Mouse (Mus musculus): Measurements from ENCODE around the gene Col18a1.

Col18a1 gene

DNA sequence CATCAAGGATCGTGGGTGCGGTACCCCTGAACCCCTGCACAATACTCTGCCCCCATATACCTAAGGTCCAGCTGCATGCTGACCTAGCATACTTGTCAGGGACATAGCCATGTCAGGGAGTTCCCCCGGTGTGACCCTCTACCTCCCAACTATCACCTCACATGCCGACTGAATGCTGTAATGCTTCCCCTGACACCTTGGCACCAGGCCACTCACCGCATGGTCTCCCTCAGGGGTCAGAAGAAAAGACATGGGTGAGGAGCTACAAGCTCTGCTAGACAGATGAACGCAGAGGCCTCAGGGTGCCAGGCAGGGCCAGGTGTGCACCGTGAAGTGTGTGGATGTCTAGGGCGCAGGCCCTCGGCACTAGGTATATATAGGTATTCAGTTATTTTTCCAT, 56.3 kb downstream of the Col18a1 start:
- no peak for DNase-seq (ENCODE audit: low spot score)

- DNase-seq (ENCODE audit: low spot score) = no peak
These were observed 58.2 kb downstream of the Col18a1 start for GRCm38 (mm10) chr10:77108106-77108505.

- DNase-seq (ENCODE audit: low spot score) = no peak
These were observed 62.0 kb downstream of the Col18a1 start for GRCm38 (mm10) chr10:77104327-77104726.

DNA sequence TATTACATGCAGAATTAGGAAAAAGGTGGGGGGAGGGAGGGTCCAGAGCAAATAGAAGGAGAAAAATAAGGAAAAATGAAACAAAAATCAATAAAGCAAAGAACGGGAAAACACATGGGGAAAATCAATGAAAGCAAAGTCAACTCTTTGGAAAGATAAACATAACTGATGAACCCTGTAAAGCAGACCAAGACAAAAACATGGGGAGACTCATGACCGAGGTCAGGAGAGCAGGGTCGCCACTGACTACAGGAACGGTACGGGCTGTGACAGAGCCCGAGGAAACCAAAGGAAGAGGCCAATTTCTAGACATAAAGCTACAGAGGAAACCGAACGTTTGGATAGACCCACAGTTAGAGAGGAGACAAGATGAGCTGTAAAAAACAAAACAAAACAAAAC, 62.7 kb downstream of the Col18a1 start:
- DNase-seq (ENCODE audit: low spot score) = no peak

DNA sequence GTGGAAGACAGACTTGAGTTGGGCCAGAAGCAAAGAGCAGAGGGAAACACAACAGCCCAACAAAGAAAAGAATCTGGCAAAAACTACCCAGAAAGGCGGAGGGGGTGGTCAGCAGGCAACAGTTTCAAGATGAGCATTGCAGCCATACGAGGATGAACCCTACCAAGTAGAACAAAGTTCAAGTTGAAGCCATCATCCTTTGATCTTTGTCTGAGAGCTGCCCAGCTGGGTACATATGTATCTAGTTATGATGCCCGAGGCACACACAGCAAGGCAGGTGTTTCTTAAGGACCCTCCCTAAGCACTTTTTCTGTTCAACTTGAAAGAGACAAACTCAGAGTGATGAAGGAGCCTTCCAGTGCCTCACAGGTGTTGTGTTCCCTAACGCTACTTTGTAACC, 66.6 kb downstream of the Col18a1 start:
- no peak for DNase-seq (ENCODE audit: low spot score)

GRCm38 (mm10) chr10:77098619-77099018, 67.7 kb downstream of the Col18a1 start:
- DNase-seq (ENCODE audit: low spot score) = no peak

DNA sequence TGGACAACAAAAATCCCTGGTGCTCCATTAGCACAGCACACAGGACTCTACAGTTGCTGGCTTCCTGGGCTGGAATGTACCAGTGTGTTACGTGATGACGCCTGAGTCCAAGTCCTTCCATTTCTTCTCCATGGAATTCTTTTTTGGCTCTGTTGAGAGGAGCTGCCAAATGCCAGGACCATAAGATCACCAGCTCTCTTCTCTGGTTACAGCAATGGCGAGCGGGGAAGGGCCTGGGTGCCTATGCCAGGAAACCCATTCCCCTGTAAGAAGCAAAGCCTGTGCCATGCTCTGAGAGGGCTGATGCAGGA, 68.5 kb downstream of the Col18a1 start:
- no peak for DNase-seq (ENCODE audit: low spot score)

- no peak for DNase-seq (ENCODE audit: low spot score)
These were observed 69.1 kb downstream of the Col18a1 start for GRCm38 (mm10) chr10:77097006-77097889.

DNA sequence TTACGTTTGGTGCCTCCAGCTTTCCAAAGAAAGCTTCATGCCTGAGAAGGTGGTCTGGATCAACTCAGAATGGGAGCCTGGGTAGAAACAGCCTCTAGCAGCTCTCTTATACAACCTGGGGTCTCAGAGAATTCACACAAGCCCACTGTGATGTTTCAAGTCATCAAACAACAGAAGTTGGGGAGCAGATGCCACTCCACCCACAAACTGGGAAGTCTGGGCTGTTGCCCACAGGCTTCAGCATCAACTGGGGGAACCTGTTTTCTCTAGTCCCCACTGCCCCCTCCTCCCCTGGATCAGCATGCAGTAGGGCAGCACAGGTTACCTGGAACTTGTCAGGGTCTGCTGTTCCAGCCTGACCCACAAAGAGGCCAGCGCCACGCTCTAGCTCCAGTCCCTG, 70.7 kb downstream of the Col18a1 start:
- DNase-seq (ENCODE audit: low spot score) = no peak

DNA sequence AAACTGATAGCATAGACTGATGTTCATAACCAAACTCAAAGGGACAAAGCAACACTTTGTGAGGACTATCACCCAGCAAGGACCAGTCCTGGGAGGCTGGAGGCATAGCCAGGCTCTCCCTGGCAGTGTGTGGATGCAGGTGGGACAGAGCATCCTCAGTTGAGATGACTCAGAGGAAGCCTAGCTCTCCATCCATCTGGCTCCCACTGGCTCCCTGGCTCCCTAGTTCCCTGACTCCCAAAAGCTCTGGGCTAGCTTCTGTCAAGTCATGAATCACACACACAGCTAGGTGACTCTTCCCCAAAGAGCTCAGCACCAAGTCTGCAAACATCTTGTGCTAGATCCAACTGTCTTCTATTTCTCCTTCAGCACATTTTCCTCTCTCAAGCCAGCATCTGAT, 72.5 kb downstream of the Col18a1 start:
- DNase-seq (ENCODE audit: low spot score) = peak; percentile 12

GRCm38 (mm10) chr10:77091538-77092097, 74.7 kb downstream of the Col18a1 start:
- no peak for DNase-seq (ENCODE audit: low spot score)

GRCm38 (mm10) chr10:77090063-77090462, 76.3 kb downstream of the Col18a1 start:
- DNase-seq (ENCODE audit: low spot score) = no peak

- no peak for DNase-seq (ENCODE audit: low spot score)
These were observed 77.0 kb downstream of the Col18a1 start for GRCm38 (mm10) chr10:77089336-77089735.

DNA sequence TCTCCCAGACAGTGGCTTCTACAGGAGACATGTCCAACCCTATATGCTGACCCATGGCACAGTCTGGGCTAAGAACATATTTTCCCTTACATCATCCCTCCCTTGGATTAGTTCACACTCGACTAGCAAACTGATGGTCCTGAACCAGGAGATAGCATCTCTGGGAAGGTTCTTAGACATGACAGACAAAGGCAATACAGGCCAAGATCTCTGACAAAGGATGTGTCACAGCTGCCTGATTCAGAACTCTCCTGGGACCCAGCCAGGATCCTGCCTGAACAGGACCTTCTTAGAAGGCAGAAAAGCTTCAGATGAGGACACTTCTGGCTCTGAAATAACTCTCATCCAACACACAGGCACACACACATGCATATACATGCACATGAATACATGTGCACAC, 81.8 kb downstream of the Col18a1 start:
- DNase-seq (ENCODE audit: low spot score) = no peak

GRCm38 (mm10) chr10:77082921-77083320, 83.4 kb downstream of the Col18a1 start:
- no peak for DNase-seq (ENCODE audit: low spot score)

GRCm38 (mm10) chr10:77082453-77082852, 83.9 kb downstream of the Col18a1 start:
- DNase-seq (ENCODE audit: low spot score) = peak; percentile 51

- DNase-seq (ENCODE audit: low spot score) = no peak
These were observed 87.4 kb downstream of the Col18a1 start for GRCm38 (mm10) chr10:77078961-77079360.

- no peak for DNase-seq (ENCODE audit: low spot score)
These were observed 87.9 kb downstream of the Col18a1 start for GRCm38 (mm10) chr10:77078456-77078855.

DNA sequence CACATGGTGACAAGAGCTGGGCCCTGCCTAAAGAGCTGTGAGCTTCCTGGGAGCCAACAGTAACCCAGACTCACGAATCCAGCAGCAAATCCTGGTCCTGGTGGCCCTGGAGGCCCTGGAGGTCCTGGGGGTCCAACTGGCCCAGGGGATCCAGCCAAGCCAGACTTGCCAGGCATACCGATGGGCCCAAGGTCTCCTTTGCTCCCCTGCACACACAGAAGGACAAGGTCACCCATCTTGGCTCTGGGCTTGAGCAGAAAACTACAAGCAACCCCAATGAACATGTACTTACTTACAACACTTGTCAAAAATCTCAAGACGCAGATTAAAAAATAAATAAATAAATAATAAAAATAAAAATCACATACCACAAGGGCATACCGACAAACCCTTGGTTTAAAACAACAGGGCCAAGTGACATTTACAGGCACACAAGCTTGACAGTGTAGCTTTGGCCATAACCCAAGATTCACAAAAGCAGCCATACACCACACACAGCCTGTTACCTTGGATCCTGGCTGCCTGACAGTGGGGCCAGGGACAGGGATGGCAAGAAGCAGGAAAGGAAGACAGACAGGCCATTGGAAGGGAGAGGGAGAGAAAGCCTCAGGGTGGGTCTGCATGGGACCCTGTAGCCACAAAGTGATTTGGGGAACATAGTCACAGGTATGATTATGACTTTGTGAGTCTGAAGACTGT, 91.9 kb downstream of the Col18a1 start:
- no peak for DNase-seq (ENCODE audit: low spot score)

- DNase-seq (ENCODE audit: low spot score) = peak; percentile 19
These were observed 96.3 kb downstream of the Col18a1 start for GRCm38 (mm10) chr10:77070072-77070471.

DNA sequence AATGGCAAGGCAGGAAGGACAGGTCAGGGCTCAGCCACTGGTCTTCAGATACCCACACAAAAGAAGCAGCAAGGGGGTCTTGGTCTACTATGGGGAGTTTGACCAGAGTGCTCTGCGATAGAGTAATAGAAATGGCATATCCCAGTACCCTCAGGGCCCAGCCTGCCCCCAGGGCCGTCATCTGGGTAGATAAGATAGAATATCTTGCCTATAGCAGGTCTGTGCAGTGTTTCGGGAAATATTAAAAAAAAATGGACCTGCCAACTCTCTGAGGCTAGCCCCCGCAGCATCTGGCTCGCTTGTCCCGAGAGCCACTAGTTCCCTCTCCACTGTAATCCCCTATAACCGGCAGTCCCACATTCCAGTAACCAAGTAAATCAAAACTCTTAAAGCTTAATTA, 97.9 kb downstream of the Col18a1 start:
- DNase-seq (ENCODE audit: low spot score) = no peak

DNA sequence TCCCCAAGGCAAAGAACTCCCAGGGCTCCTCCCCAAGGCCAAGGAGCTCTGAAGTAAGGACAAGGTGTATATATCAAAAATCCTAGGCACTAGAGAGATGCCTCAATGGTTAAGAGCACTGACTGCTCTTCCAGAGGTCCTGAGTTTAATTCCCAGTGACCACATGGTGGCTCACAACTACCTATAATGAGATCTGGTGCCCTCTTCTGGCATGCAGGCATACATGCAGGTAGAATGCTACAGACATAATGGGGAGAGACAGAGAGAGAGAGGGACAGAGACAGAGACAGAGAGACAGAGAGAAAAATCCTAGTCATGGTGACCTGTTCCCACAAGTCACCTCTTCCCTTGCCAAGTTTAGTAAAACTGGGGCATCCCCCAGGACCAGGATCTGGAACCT, 101.7 kb downstream of the Col18a1 start:
- no peak for DNase-seq (ENCODE audit: low spot score)

DNA sequence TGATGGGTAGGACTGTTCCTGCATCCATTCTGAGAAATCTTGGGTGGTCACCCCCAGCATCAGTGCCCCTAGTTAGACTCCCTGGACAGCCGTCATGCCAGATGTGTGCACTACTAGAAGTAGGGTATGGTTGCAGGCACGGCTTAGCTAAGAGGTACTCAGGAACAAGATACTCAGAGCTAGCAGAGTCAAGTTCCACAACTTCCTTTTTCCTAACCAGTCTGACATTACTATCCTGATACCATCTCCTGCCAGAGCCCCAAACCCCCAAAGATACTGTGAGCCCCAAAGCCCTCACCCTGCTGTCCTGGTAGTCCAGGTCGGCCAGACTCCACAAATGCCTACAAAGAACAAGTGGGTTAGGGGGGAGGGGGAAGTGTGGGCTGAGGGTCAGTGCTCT, 102.1 kb downstream of the Col18a1 start:
- DNase-seq (ENCODE audit: low spot score) = no peak

Data from left cerebral cortex, adult 11 months (tissue).